Mouse (Mus musculus): ENCODE data around the gene Add2. TPM values are rescaled to one million over a fixed set of nuclear protein-coding genes. Genes with fewer than 3 reads are reported as not detected.

Add2 gene
- polyA plus RNA-seq, 1 experiment from 2014 or later: 108 TPM

GRCm38 (mm10) chr6:86161586-86161985, 133.1 kb downstream of the Add2 start:
- Histone ChIP-seq H3K9ac (ENCODE audit: low read length) (no peak overlapping the region), H3K27me3 (replicated peaks; ENCODE audit: control insufficient read depth, insufficient read depth, low read length) (no peaks in the 10 kb centered on the region), H3K9me3 (replicated peaks; ENCODE audit: control insufficient read depth, low read length) (no peaks in the 10 kb centered on the region), H3K4me1 (ENCODE audit: control insufficient read depth, insufficient read depth, low read length) (no peaks in the 10 kb centered on the region), H3K27ac (ENCODE audit: low read depth, low read length) (no peak overlapping the region), H3K36me3 (ENCODE audit: control insufficient read depth, insufficient read depth, low read length) (no peaks in the 10 kb centered on the region), H3K4me2 (ENCODE audit: low read length) (no peak overlapping the region), H3K4me3 (ENCODE audit: low read depth, low read length) (no peak overlapping the region)
- DNase-seq (ENCODE audit: low spot score) (no peak), ATAC-seq (no peak)
- 66% methylated on average over 7 of the region's 7 CpGs for WGBS

- DNase-seq (ENCODE audit: low spot score): no peak
- H3K27ac ChIP-seq (ENCODE audit: low read depth, low read length): no peak overlapping the region
- H3K36me3 ChIP-seq (ENCODE audit: control insufficient read depth, insufficient read depth, low read length): no peaks in the 10 kb centered on the region
- WGBS: 42% methylated on average over 3 of the region's 3 CpGs
- H3K4me1 ChIP-seq (ENCODE audit: control insufficient read depth, insufficient read depth, low read length): no peaks in the 10 kb centered on the region
- no peak overlapping the region for H3K9ac ChIP-seq (ENCODE audit: low read length)
- H3K27me3 ChIP-seq (replicated peaks; ENCODE audit: control insufficient read depth, insufficient read depth, low read length): no peaks in the 10 kb centered on the region
- no peak for ATAC-seq
- H3K4me2 ChIP-seq (ENCODE audit: low read length): no peak overlapping the region
- H3K9me3 ChIP-seq (replicated peaks; ENCODE audit: control insufficient read depth, low read length): no peaks in the 10 kb centered on the region
- no peak overlapping the region for H3K4me3 ChIP-seq (ENCODE audit: low read depth, low read length)
Observed at GRCm38 (mm10) chr6:86164028-86164427, 135.5 kb downstream of the Add2 start.

- WGBS: 82% methylated on average over 9 of the region's 9 CpGs
- Histone ChIP-seq H3K36me3 (ENCODE audit: control insufficient read depth, insufficient read depth, low read length) (no peaks in the 10 kb centered on the region), H3K27ac (ENCODE audit: low read depth, low read length) (no peak overlapping the region), H3K9me3 (replicated peaks; ENCODE audit: control insufficient read depth, low read length) (no peaks in the 10 kb centered on the region), H3K9ac (ENCODE audit: low read length) (no peak overlapping the region), H3K4me1 (ENCODE audit: control insufficient read depth, insufficient read depth, low read length) (no peaks in the 10 kb centered on the region), H3K27me3 (replicated peaks; ENCODE audit: control insufficient read depth, insufficient read depth, low read length) (no peaks in the 10 kb centered on the region), H3K4me3 (ENCODE audit: low read depth, low read length) (no peak overlapping the region), H3K4me2 (ENCODE audit: low read length) (no peak overlapping the region)
- ATAC-seq (no peak), DNase-seq (ENCODE audit: low spot score) (no peak)
Observed at GRCm38 (mm10) chr6:86166426-86166825, 137.9 kb downstream of the Add2 start.

GRCm38 (mm10) chr6:86167851-86168250, 139.4 kb downstream of the Add2 start:
- H3K9ac ChIP-seq (ENCODE audit: low read length): no peak overlapping the region
- H3K4me2 ChIP-seq (ENCODE audit: low read length): no peak overlapping the region
- no peaks in the 10 kb centered on the region for H3K36me3 ChIP-seq (ENCODE audit: control insufficient read depth, insufficient read depth, low read length)
- H3K9me3 ChIP-seq (replicated peaks; ENCODE audit: control insufficient read depth, low read length): no peaks in the 10 kb centered on the region
- H3K4me3 ChIP-seq (ENCODE audit: low read depth, low read length): no peak overlapping the region
- H3K4me1 ChIP-seq (ENCODE audit: control insufficient read depth, insufficient read depth, low read length): no peaks in the 10 kb centered on the region
- 69% methylated on average over 5 of the region's 5 CpGs for WGBS
- H3K27me3 ChIP-seq (replicated peaks; ENCODE audit: control insufficient read depth, insufficient read depth, low read length): no peaks in the 10 kb centered on the region
- no peak overlapping the region for H3K27ac ChIP-seq (ENCODE audit: low read depth, low read length)
- DNase-seq (ENCODE audit: low spot score) (no peak), ATAC-seq (no peak)

GRCm38 (mm10) chr6:86169166-86169565, 140.7 kb downstream of the Add2 start:
- no peaks in the 10 kb centered on the region for H3K36me3 ChIP-seq (ENCODE audit: control insufficient read depth, insufficient read depth, low read length)
- no peaks in the 10 kb centered on the region for H3K4me1 ChIP-seq (ENCODE audit: control insufficient read depth, insufficient read depth, low read length)
- H3K9ac ChIP-seq (ENCODE audit: low read length): no peak overlapping the region
- H3K4me2 ChIP-seq (ENCODE audit: low read length): no peak overlapping the region
- DNase-seq (ENCODE audit: low spot score): no peak
- no peaks in the 10 kb centered on the region for H3K27me3 ChIP-seq (replicated peaks; ENCODE audit: control insufficient read depth, insufficient read depth, low read length)
- H3K27ac ChIP-seq (ENCODE audit: low read depth, low read length): no peak overlapping the region
- 60% methylated on average over 4 of the region's 4 CpGs for WGBS
- no peak overlapping the region for H3K4me3 ChIP-seq (ENCODE audit: low read depth, low read length)
- no peak for ATAC-seq
- no peaks in the 10 kb centered on the region for H3K9me3 ChIP-seq (replicated peaks; ENCODE audit: control insufficient read depth, low read length)

Other genes with a start within 250 kb of the Add2 start
- gene Nat8f6, start 207.7 kb upstream of the Add2 start, polyA plus RNA-seq (2014; fragmentation: Nextera tagmentation; extraction: Ambion mirVana): not detected in 2 replicates
- gene Nat8f5, start 207.7 kb upstream of the Add2 start, polyA plus RNA-seq (2014; fragmentation: Nextera tagmentation; extraction: Ambion mirVana): not detected in 2 replicates
- 0.20 TPM in 1 of 2 replicates, not detected in the other for gene Nat8, start 196.6 kb upstream of the Add2 start, polyA plus RNA-seq (2014; fragmentation: Nextera tagmentation; extraction: Ambion mirVana)
- gene Nat8f2, start 159.5 kb upstream of the Add2 start, polyA plus RNA-seq (2014; fragmentation: Nextera tagmentation; extraction: Ambion mirVana): not detected in 2 replicates
- gene Nat8f4, start 123.8 kb upstream of the Add2 start, polyA plus RNA-seq (2014; fragmentation: Nextera tagmentation; extraction: Ambion mirVana): 6.9 and 8.0 TPM in 2 replicates
- 33.5 and 34.6 TPM in 2 replicates for gene Tprkb, start 116.8 kb upstream of the Add2 start, polyA plus RNA-seq (2014; fragmentation: Nextera tagmentation; extraction: Ambion mirVana)
- gene Nat8f1, start 113.0 kb upstream of the Add2 start, polyA plus RNA-seq (2014; fragmentation: Nextera tagmentation; extraction: Ambion mirVana): 13.0 and 13.3 TPM in 2 replicates
- gene Dusp11, start 67.0 kb upstream of the Add2 start, polyA plus RNA-seq (2014; fragmentation: Nextera tagmentation; extraction: Ambion mirVana): 35.2 and 44.3 TPM in 2 replicates
- gene Figla, start 12.5 kb upstream of the Add2 start, polyA plus RNA-seq (2014; fragmentation: Nextera tagmentation; extraction: Ambion mirVana): not detected in 2 replicates
- 7.5 and 12.0 TPM in 2 replicates for gene Tgfa, start 166.5 kb downstream of the Add2 start, polyA plus RNA-seq (2014; fragmentation: Nextera tagmentation; extraction: Ambion mirVana)